Mouse (Mus musculus) lung, postnatal 4 days (tissue): ENCODE results near the gene Stxbp1.

Experiments
- DNase-seq, 2 experiments: peaks; one replicate each; pipeline ENCODE4 v3.0.0; 2021

The Stxbp1 gene

DNA sequence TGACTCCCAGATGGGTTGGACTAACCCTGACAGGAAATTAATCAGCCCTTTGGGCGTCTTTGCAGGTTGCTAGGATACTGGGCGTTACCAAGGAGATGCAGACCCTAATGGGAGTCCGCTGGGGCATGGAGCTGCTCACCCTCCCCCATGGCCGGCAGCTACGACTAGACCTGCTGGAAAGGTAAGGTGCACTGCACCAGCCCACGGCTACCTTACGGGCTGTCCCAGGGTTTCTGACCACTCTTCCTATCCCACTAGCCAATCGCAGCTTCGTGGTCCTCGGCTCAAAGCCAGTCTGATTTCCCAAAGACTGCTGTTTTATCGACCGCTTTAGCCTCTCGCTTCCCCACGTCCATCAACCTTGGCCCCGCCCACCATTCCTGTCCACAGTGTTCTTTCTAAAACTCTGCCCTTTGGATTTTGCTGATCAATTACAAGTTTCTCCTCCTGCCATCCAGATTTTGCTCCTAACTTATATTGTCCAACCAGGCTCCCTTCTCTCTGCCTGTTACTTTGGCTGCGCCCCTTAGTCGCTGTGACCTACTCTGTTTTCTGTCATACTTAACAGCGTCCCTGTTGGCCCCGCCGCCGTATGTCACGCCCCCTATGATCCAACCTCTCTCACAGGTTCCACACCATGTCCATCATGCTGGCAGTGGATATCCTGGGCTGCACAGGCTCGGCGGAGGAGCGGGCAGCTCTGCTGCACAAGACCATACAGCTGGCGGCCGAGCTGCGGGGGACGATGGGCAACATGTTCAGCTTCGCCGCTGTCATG is 96.0 kb downstream of the Stxbp1 start:
- peak; percentile 72 to 75 for DNase-seq

DNA sequence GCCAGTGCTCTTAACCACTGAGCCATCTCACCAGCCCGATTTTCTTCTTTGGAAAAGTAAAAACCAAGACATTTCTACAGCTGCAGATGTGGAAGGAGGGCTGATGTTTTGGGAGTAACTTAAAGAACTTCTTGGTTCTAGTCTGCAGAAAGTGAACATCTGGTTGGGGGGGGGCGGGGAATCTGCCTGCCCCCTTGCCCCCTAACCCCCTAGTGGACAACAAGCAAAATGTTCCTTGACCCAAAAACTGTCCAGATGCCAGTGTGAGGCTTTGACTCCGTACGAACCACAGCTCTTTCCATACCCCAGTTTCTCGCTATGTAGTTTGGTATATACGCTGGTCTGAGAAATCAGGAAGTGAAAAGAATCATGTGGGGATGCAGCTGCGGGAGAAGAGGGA is 96.8 kb downstream of the Stxbp1 start:
- no peak for DNase-seq

DNA sequence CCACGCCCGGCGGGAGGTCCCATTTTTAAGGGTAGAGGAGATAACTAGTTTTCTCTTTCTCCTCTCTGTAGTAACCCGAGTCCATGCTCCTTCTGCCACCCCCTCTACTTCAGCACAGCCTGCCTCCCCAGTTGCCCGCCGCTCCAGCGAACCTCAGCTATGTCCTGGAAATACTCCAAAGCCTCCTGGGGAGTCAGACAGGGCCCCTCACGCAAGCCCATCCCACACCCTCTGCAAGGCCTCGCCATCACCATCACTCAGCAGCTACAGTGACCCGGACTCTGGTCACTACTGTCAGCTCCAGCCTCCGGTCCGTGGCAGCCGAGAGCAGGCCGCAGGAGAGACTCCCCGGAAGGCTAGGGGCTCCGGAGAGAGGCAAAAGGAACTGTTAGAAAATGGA is 98.0 kb downstream of the Stxbp1 start:
- DNase-seq, result no peak

DNA sequence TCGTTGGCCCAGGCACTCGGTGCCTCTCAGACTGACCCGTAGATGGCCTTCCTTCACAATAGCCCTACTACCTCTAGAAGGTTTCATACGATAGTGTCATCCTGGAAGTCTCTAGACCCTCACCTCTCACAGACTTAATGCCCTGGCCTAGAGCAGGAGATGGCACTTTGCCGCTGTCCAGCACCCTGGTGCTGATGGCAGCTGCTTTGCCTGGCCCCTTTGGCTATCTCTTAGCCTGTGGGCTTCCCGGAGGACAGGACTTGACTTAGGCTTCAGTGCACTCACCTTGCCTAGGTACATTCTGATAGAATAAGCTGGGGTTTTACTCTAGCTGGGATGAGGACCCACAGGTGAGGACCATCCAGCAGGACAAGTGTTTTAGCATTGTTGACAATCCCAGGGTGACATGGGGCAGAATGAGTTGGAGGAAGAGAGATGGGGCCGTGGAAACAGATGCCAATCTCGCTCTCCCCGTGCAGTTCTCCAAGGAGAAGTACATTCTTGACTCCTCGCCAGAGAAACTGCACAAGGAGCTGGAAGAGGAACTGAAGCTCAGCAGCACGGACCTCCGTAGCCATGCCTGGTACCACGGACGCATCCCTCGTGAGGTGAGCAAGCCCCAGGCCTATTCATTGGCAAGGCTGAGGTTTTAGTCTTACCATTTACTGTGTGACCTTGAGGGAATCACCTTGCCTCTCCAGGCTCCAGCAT is 102.6 kb downstream of the Stxbp1 start:
- no peak for DNase-seq

DNA sequence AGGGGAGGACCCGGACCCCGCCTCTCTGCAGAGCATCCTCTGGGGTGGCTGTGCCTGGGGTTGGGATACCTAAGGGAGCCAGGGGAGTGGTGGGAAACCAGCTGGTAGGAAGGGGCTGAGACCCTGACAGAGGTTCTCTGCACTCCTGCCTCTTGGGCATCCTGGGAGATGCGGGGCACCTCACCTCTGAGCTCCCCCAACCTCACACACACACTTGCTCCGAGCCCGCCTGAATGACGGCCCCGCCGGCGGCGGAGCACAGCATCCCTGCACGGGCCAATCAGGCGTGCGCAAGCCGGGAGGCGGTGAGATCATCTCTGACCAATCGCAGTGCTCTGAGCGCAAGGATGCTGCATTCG is 104.9 kb downstream of the Stxbp1 start:
- DNase-seq, result no peak

DNA sequence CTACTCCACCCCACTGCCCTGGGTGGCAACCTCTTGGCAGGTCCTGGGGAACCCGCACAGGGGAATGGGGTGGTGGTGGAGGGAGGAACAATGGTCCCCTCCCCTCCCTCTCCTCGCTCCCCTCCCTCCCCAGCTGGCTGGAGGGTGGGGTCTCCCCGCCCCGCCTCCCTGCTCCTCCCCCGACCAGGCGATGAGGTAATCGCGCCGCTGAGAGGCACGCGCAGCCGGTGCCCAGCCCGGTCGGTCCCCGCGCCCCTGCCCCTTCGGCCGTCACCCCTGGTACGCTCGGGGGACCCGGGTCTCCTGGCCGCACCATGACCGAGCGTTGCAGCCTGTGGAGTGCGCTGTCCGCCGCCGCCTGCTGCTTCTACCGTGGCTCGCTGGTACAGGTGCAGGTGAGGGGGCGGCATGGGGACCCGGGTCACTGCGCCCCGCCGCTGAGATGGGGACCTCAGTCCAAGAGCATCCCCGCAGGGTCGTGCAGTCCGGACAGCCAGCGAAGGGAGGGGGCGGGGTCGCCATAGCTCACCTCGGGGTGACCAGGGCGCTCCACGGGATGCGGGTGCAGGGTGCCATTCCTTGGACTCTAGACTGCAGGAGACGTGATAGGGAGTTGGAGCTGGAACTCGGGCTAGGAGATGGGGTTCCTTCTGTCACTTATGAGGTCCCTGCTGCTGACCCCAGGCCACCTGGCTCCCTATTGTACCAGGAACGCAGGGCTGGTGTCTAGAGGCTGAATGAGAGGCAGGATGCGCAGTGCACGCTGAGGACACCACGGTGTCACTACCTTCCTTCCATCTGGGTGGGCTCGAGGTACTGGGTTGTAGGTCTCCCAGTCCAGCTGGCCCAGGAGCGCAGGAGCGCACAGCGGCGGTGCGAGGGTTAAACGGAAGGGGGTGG is 105.5 kb downstream of the Stxbp1 start:
- DNase-seq, result peak; percentile 72 to 74

DNA sequence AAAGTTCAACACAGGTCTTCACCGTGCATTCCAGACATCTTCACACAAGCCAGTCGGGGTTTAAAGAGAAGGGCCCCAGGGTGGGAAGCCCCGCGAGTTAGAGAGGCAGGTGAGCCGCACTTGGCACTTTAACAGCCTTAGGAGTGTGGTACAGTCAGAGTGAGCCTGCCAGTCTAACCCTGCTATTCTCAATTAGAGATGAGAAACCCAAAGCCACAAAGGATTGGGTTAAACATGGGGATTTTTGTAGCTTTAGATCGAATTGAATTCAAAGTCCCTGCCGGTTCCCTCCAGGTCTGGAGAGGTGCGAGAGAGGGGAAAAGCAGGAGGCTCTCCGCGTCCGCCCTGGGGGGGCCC is 106.2 kb downstream of the Stxbp1 start, which contains the start of gene 6330409D20Rik:
TSS of gene 6330409D20Rik (minus strand) at position 101 of the 357 bp plus-strand sequence.
- DNase-seq, result no peak

DNA sequence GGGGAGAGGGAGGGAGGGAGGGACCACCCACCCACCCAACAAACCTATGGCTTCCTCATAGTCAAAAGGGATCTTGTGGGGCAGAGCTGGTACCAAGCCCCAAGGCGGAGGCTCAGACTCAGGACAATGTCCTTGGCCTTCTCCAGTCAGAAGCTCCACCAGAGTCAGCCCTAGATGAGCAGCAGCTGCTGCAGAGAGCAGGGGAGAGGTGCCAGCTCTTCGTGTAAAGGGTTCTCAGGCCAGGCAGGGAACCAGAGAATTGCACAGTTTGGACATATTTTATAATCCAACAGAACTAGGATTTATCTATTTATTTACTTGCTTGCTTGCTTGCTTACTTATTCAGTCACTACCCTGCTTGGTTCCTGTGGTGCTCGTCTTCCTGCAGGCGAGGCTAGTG is 107.7 kb downstream of the Stxbp1 start:
- DNase-seq, result no peak
